Mouse (Mus musculus) liver, embryonic 16.5 days (tissue): ENCODE measurements at regions not wholly inside any gene's neighbourhood (a gene's known extent, or its start where the extent isn't known, plus 50 kb on each side); places are given as distances from the start of the nearest gene placed in this dataset.

Source experiments
- ATAC-seq: fragments of 200-750 bp; cut with Nextera tagmentation; 2 replicates; pipeline ENCODE4 v1.8.0; 2017; ENCODE audit warnings: low read depth, mild to moderate bottlenecking, moderate number of reproducible peaks, moderate library complexity
- H3K27ac ChIP-seq: fragments of 300-500 bp; sonication (generic); 2 replicates; pipeline ENCODE4 v1.5.1; 2014; ENCODE audit warnings: mild to moderate bottlenecking, low read length
- H3K27me3 ChIP-seq: fragments of 300-500 bp; sonication (generic); 2 replicates; pipeline ENCODE4 v1.6.1; 2014; ENCODE audit warnings: low read depth, low read length, mixed read lengths; ENCODE audit not compliant: control insufficient read depth, insufficient read depth
- H3K36me3 ChIP-seq: fragments of 300-500 bp; sonication (generic); 2 replicates; pipeline ENCODE4 v1.6.1; 2014; ENCODE audit warnings: mild to moderate bottlenecking; ENCODE audit not compliant: control insufficient read depth, insufficient read depth
- H3K4me1 ChIP-seq: fragments of 300-500 bp; sonication (generic); 2 replicates; pipeline ENCODE4 v1.6.1; 2014; ENCODE audit warnings: low read depth, low read length, mixed read lengths; ENCODE audit not compliant: control insufficient read depth
- H3K4me2 ChIP-seq: fragments of 300-500 bp; sonication (generic); 2 replicates; pipeline ENCODE4 v1.6.1; 2014; ENCODE audit warnings: low read depth, low read length, mixed read lengths
- H3K4me3 ChIP-seq: fragments of 300-500 bp; sonication (generic); 2 replicates; pipeline ENCODE4 v1.5.1; 2014; ENCODE audit warnings: low read depth, mild to moderate bottlenecking, low read length
- H3K9ac ChIP-seq: fragments of 300-500 bp; sonication (generic); 2 replicates; pipeline ENCODE4 v1.6.1; 2014; ENCODE audit warnings: low read depth, low read length
- H3K9me3 ChIP-seq: fragments of 300-500 bp; sonication (generic); replicated peaks from 2 replicates; pipeline ENCODE4 v1.6.1; 2016; ENCODE audit warnings: low read length; ENCODE audit not compliant: control insufficient read depth
- WGBS: fragments of 180-500 bp; shearing (Covaris S2); extraction: QIAGEN DNeasy Blood & Tissue Kit; methylation state at CpG from one replicate; pipeline ENCODE4 v1.1.7; 2014; ENCODE audit not compliant: insufficient replicate concordance; 5-methylcytosine and 5-hydroxymethylcytosine counted together

- ATAC-seq, result no peak
- no peaks in the 10 kb centered on the region for H3K9me3 ChIP-seq
- H3K9ac ChIP-seq, result no peak overlapping the region
- no peak overlapping the region for H3K4me3 ChIP-seq
- no peaks in the 10 kb centered on the region for H3K36me3 ChIP-seq
- H3K4me2 ChIP-seq, result no peak overlapping the region
- WGBS, result 45% methylated on average over 16 of the region's 16 CpGs
- H3K27ac ChIP-seq, result no peak overlapping the region
- no peaks in the 10 kb centered on the region for H3K4me1 ChIP-seq
- no peaks in the 10 kb centered on the region; the same call in 1 of the 2 replicates for H3K27me3 ChIP-seq
Measured at GRCm38 (mm10) chr2:146633329-146634070, 121.4 kb upstream of the Ralgapa2 start.

- no peaks in the 10 kb centered on the region for H3K4me1 ChIP-seq
- 42% methylated on average over 5 of the region's 5 CpGs for WGBS
- ATAC-seq, result no peak
- H3K9ac ChIP-seq, result no peak overlapping the region
- H3K9me3 ChIP-seq, result no peaks in the 10 kb centered on the region
- H3K27ac ChIP-seq, result no peak overlapping the region
- H3K4me3 ChIP-seq, result no peak overlapping the region
- no peak overlapping the region for H3K4me2 ChIP-seq
- no peaks in the 10 kb centered on the region; the same call in 1 of the 2 replicates for H3K27me3 ChIP-seq
- H3K36me3 ChIP-seq, result no peaks in the 10 kb centered on the region
Measured at GRCm38 (mm10) chr2:146637573-146637972, 125.4 kb upstream of the Ralgapa2 start.

GRCm38 (mm10) chr2:146646237-146646972 lies 134.3 kb upstream of the Ralgapa2 start:
- no peaks in the 10 kb centered on the region for H3K4me1 ChIP-seq
- no peaks in the 10 kb centered on the region for H3K9me3 ChIP-seq
- 61% methylated on average over 16 of the region's 16 CpGs for WGBS
- H3K9ac ChIP-seq, result no peak overlapping the region
- no peak overlapping the region for H3K4me3 ChIP-seq
- H3K4me2 ChIP-seq, result no peak overlapping the region
- H3K36me3 ChIP-seq, result no peaks in the 10 kb centered on the region
- no peak overlapping the region for H3K27ac ChIP-seq
- H3K27me3 ChIP-seq, result no peaks in the 10 kb centered on the region
- no peak for ATAC-seq

- no peaks in the 10 kb centered on the region for H3K36me3 ChIP-seq
- H3K9ac ChIP-seq, result no peak overlapping the region
- no peak for ATAC-seq
- no peaks in the 10 kb centered on the region for H3K27me3 ChIP-seq
- H3K4me3 ChIP-seq, result no peak overlapping the region
- WGBS, result 63% methylated on average over 2 of the region's 2 CpGs
- no peaks in the 10 kb centered on the region for H3K9me3 ChIP-seq
- no peaks in the 10 kb centered on the region for H3K4me1 ChIP-seq
- H3K4me2 ChIP-seq, result no peak overlapping the region
- no peak overlapping the region for H3K27ac ChIP-seq
Measured at GRCm38 (mm10) chr2:146646973-146647282, 134.8 kb upstream of the Ralgapa2 start.

- H3K9me3 ChIP-seq, result no peaks in the 10 kb centered on the region
- H3K27ac ChIP-seq, result no peak overlapping the region
- H3K27me3 ChIP-seq, result no peaks in the 10 kb centered on the region
- no peaks in the 10 kb centered on the region for H3K4me1 ChIP-seq
- ATAC-seq, result no peak
- H3K36me3 ChIP-seq, result no peaks in the 10 kb centered on the region
- 57% methylated on average over 3 of the region's 3 CpGs for WGBS
- H3K4me3 ChIP-seq, result no peak overlapping the region
- H3K4me2 ChIP-seq, result no peak overlapping the region
- H3K9ac ChIP-seq, result no peak overlapping the region
Measured at GRCm38 (mm10) chr2:146661346-146661745, 149.2 kb upstream of the Ralgapa2 start.

- H3K9ac ChIP-seq, result no peak overlapping the region
- H3K4me1 ChIP-seq, result no peaks in the 10 kb centered on the region
- H3K36me3 ChIP-seq, result no peaks in the 10 kb centered on the region
- H3K9me3 ChIP-seq, result no peaks in the 10 kb centered on the region
- 44% methylated on average over 2 of the region's 2 CpGs for WGBS
- H3K4me3 ChIP-seq, result no peak overlapping the region
- H3K27me3 ChIP-seq, result no peaks in the 10 kb centered on the region
- no peak for ATAC-seq
- H3K4me2 ChIP-seq, result no peak overlapping the region
- no peak overlapping the region for H3K27ac ChIP-seq
Measured at GRCm38 (mm10) chr2:146672761-146673160, 160.6 kb upstream of the Ralgapa2 start.

- Histone ChIP-seq H3K4me2 (no peak overlapping the region), H3K9ac (no peak overlapping the region), H3K27ac (no peak overlapping the region), H3K27me3 (no peaks in the 10 kb centered on the region), H3K4me1 (no peaks in the 10 kb centered on the region), H3K9me3 (no peaks in the 10 kb centered on the region), H3K36me3 (no peaks in the 10 kb centered on the region), H3K4me3 (no peak overlapping the region)
- ATAC-seq, result no peak
- 53% methylated on average over 3 of the region's 3 CpGs for WGBS
Measured at GRCm38 (mm10) chr2:146681979-146682378, 169.8 kb upstream of the Ralgapa2 start.

- WGBS, result 60% methylated on average over 5 of the region's 5 CpGs
- Histone ChIP-seq H3K27ac (no peak overlapping the region), H3K27me3 (no peaks in the 10 kb centered on the region), H3K36me3 (no peaks in the 10 kb centered on the region), H3K9me3 (no peaks in the 10 kb centered on the region), H3K4me3 (no peak overlapping the region), H3K4me2 (no peak overlapping the region), H3K4me1 (no peaks in the 10 kb centered on the region), H3K9ac (no peak overlapping the region)
- no peak for ATAC-seq
Measured at GRCm38 (mm10) chr2:146685854-146686507, 169.7 kb upstream of the Kiz start.

- Histone ChIP-seq H3K9me3 (no peaks in the 10 kb centered on the region), H3K36me3 (no peaks in the 10 kb centered on the region), H3K27ac (no peak overlapping the region), H3K4me3 (no peak overlapping the region), H3K4me1 (no peaks in the 10 kb centered on the region), H3K27me3 (no peaks in the 10 kb centered on the region), H3K4me2 (no peak overlapping the region), H3K9ac (no peak overlapping the region)
- ATAC-seq, result no peak
- WGBS, result 52% methylated on average over 7 of the region's 7 CpGs
Measured at GRCm38 (mm10) chr2:146688544-146688943, 167.1 kb upstream of the Kiz start.
